Mouse (Mus musculus): Measurements from ENCODE around the gene Cyp21a1.

- TF ChIP-seq POLR2A (IDR thresholded peaks at IDR 0.05; ENCODE audit: low read depth, low read length), result no peak
- no peak for TF ChIP-seq CTCF (IDR thresholded peaks at IDR 0.05; ENCODE audit: borderline replicate concordance, insufficient read depth, low read length)
Observed at GRCm38 (mm10) chr17:34844884-34845283, 40.5 kb upstream of the Cyp21a1 start.

Data from embryonic fibroblast, embryonic 13.5 days (primary cell).